Mouse (Mus musculus): ENCODE measurements at regions not wholly inside any gene's neighbourhood (a gene's known extent, or its start where the extent isn't known, plus 50 kb on each side); places are given as distances from the start of the nearest gene placed in this dataset.

- peak; percentile 34 for DNase-seq
These were observed 162.2 kb upstream of the Ednrb start for GRCm38 (mm10) chr14:104006426-104006825.

- no peak for DNase-seq
These were observed 160.9 kb upstream of the Ednrb start for GRCm38 (mm10) chr14:104005132-104005531.

- DNase-seq = no peak
These were observed 158.2 kb upstream of the Ednrb start for GRCm38 (mm10) chr14:104002421-104002820.

- no peak for DNase-seq
These were observed 146.2 kb upstream of the Ednrb start for GRCm38 (mm10) chr14:103990418-103990817.

- DNase-seq = no peak
These were observed 145.7 kb upstream of the Ednrb start for GRCm38 (mm10) chr14:103989949-103990348.

- no peak for DNase-seq
These were observed 143.1 kb upstream of the Ednrb start for GRCm38 (mm10) chr14:103987266-103987665.

GRCm38 (mm10) chr14:103984349-103984748, 140.1 kb upstream of the Ednrb start:
- DNase-seq = no peak

GRCm38 (mm10) chr14:103978808-103979207, 134.6 kb upstream of the Ednrb start:
- DNase-seq = no peak

- no peak for DNase-seq
These were observed 133.6 kb upstream of the Ednrb start for GRCm38 (mm10) chr14:103977769-103978168.

GRCm38 (mm10) chr14:103973955-103974354, 129.8 kb upstream of the Ednrb start:
- no peak for DNase-seq

- DNase-seq = peak; percentile 21
These were observed 128.9 kb upstream of the Ednrb start for GRCm38 (mm10) chr14:103973111-103973510.

- no peak for DNase-seq
These were observed 125.1 kb upstream of the Ednrb start for GRCm38 (mm10) chr14:103969305-103969704.

- no peak for DNase-seq
These were observed 122.1 kb upstream of the Ednrb start for GRCm38 (mm10) chr14:103966293-103966692.

GRCm38 (mm10) chr14:103962303-103962881, 118.2 kb upstream of the Ednrb start:
- DNase-seq = no peak

GRCm38 (mm10) chr14:103951899-103952298, 107.7 kb upstream of the Ednrb start:
- DNase-seq = no peak

- no peak for DNase-seq
These were observed 105.7 kb upstream of the Ednrb start for GRCm38 (mm10) chr14:103949950-103950349.

GRCm38 (mm10) chr14:103948026-103948777, 104.0 kb upstream of the Ednrb start:
- DNase-seq = no peak

- DNase-seq = no peak
These were observed 101.6 kb upstream of the Ednrb start for GRCm38 (mm10) chr14:103945753-103946152.

- no peak for DNase-seq
These were observed 95.7 kb upstream of the Ednrb start for GRCm38 (mm10) chr14:103939867-103940266.

GRCm38 (mm10) chr14:103938937-103939336, 94.7 kb upstream of the Ednrb start:
- DNase-seq = no peak

GRCm38 (mm10) chr14:103938201-103938600, 94.0 kb upstream of the Ednrb start:
- no peak for DNase-seq

GRCm38 (mm10) chr14:103937700-103938099, 93.5 kb upstream of the Ednrb start:
- DNase-seq = no peak

GRCm38 (mm10) chr14:103933813-103934212, 89.6 kb upstream of the Ednrb start:
- DNase-seq = no peak

- DNase-seq = no peak
These were observed 88.0 kb upstream of the Ednrb start for GRCm38 (mm10) chr14:103932170-103932569.

Data from adrenal gland, postnatal 25 days (tissue).